Mouse (Mus musculus): ENCODE measurements at regions not wholly inside any gene's neighbourhood (a gene's known extent, or its start where the extent isn't known, plus 50 kb on each side); places are given as distances from the start of the nearest gene placed in this dataset.

GRCm38 (mm10) chr8:88862846-88863455 is 166.1 kb downstream of the Cyld start:
- Histone ChIP-seq H3K4me3 (ENCODE audit: low read depth, low read length) (no peak overlapping the region), H3K4me1 (ENCODE audit: control insufficient read depth, insufficient read depth, low read length) (no peaks in the 10 kb centered on the region), H3K27ac (ENCODE audit: low read depth, low read length) (no peak overlapping the region), H3K9ac (ENCODE audit: low read length) (no peak overlapping the region), H3K36me3 (ENCODE audit: control insufficient read depth, insufficient read depth, low read length) (no peaks in the 10 kb centered on the region), H3K9me3 (replicated peaks; ENCODE audit: control insufficient read depth, low read length) (no peaks in the 10 kb centered on the region), H3K4me2 (ENCODE audit: low read length) (no peak overlapping the region), H3K27me3 (replicated peaks; ENCODE audit: control insufficient read depth, insufficient read depth, low read length) (no peaks in the 10 kb centered on the region)
- no peak for DNase-seq (ENCODE audit: low spot score)
- no peak for ATAC-seq
- 91% methylated on average over 10 of the region's 10 CpGs for WGBS

- WGBS: 90% methylated on average over 2 of the region's 2 CpGs
- no peaks in the 10 kb centered on the region for H3K9me3 ChIP-seq (replicated peaks; ENCODE audit: control insufficient read depth, low read length)
- no peaks in the 10 kb centered on the region for H3K27me3 ChIP-seq (replicated peaks; ENCODE audit: control insufficient read depth, insufficient read depth, low read length)
- no peaks in the 10 kb centered on the region for H3K4me1 ChIP-seq (ENCODE audit: control insufficient read depth, insufficient read depth, low read length)
- H3K4me3 ChIP-seq (ENCODE audit: low read depth, low read length): no peak overlapping the region
- DNase-seq (ENCODE audit: low spot score) (no peak), ATAC-seq (no peak)
- H3K4me2 ChIP-seq (ENCODE audit: low read length): no peak overlapping the region
- no peak overlapping the region for H3K9ac ChIP-seq (ENCODE audit: low read length)
- H3K36me3 ChIP-seq (ENCODE audit: control insufficient read depth, insufficient read depth, low read length): no peaks in the 10 kb centered on the region
- no peak overlapping the region for H3K27ac ChIP-seq (ENCODE audit: low read depth, low read length)
Measured at GRCm38 (mm10) chr8:88857216-88857615, 160.4 kb downstream of the Cyld start.

- ATAC-seq (no peak), DNase-seq (ENCODE audit: low spot score) (no peak)
- Histone ChIP-seq H3K27me3 (replicated peaks; ENCODE audit: control insufficient read depth, insufficient read depth, low read length) (no peaks in the 10 kb centered on the region), H3K27ac (ENCODE audit: low read depth, low read length) (no peak overlapping the region), H3K9ac (ENCODE audit: low read length) (no peak overlapping the region), H3K4me2 (ENCODE audit: low read length) (no peak overlapping the region), H3K4me1 (ENCODE audit: control insufficient read depth, insufficient read depth, low read length) (no peaks in the 10 kb centered on the region), H3K36me3 (ENCODE audit: control insufficient read depth, insufficient read depth, low read length) (no peaks in the 10 kb centered on the region), H3K9me3 (replicated peaks; ENCODE audit: control insufficient read depth, low read length) (no peaks in the 10 kb centered on the region), H3K4me3 (ENCODE audit: low read depth, low read length) (no peak overlapping the region)
- 72% methylated on average over 8 of the region's 8 CpGs for WGBS
Measured at GRCm38 (mm10) chr8:88853200-88853599, 156.4 kb downstream of the Cyld start.

- no peak overlapping the region for H3K4me2 ChIP-seq (ENCODE audit: low read length)
- DNase-seq (ENCODE audit: low spot score) (no peak), ATAC-seq (no peak)
- H3K27ac ChIP-seq (ENCODE audit: low read depth, low read length): no peak overlapping the region
- no peak overlapping the region for H3K4me3 ChIP-seq (ENCODE audit: low read depth, low read length)
- no peaks in the 10 kb centered on the region for H3K9me3 ChIP-seq (replicated peaks; ENCODE audit: control insufficient read depth, low read length)
- H3K36me3 ChIP-seq (ENCODE audit: control insufficient read depth, insufficient read depth, low read length): no peaks in the 10 kb centered on the region
- no peak overlapping the region for H3K9ac ChIP-seq (ENCODE audit: low read length)
- H3K4me1 ChIP-seq (ENCODE audit: control insufficient read depth, insufficient read depth, low read length): no peaks in the 10 kb centered on the region; the same call in 1 of the 2 replicates
- WGBS: 72% methylated on average over 11 of the region's 11 CpGs
- H3K27me3 ChIP-seq (replicated peaks; ENCODE audit: control insufficient read depth, insufficient read depth, low read length): no peaks in the 10 kb centered on the region
Measured at GRCm38 (mm10) chr8:88845916-88846315, 149.1 kb downstream of the Cyld start.

- DNase-seq (ENCODE audit: low spot score) (peak; percentile 83), ATAC-seq (peak; percentile 67; the same call in 1 of the 2 replicates)
- no peaks in the 10 kb centered on the region for H3K9me3 ChIP-seq (replicated peaks; ENCODE audit: control insufficient read depth, low read length)
- H3K27ac ChIP-seq (ENCODE audit: low read depth, low read length): no peak overlapping the region
- H3K27me3 ChIP-seq (replicated peaks; ENCODE audit: control insufficient read depth, insufficient read depth, low read length): no peaks in the 10 kb centered on the region
- H3K4me1 ChIP-seq (ENCODE audit: control insufficient read depth, insufficient read depth, low read length): no peaks in the 10 kb centered on the region; the same call in 1 of the 2 replicates
- no peak overlapping the region for H3K4me3 ChIP-seq (ENCODE audit: low read depth, low read length)
- no peak overlapping the region for H3K9ac ChIP-seq (ENCODE audit: low read length)
- 20% methylated on average over 5 of the region's 5 CpGs for WGBS
- H3K36me3 ChIP-seq (ENCODE audit: control insufficient read depth, insufficient read depth, low read length): no peaks in the 10 kb centered on the region
- H3K4me2 ChIP-seq (ENCODE audit: low read length): no peak overlapping the region
Measured at GRCm38 (mm10) chr8:88844370-88844769, 147.5 kb downstream of the Cyld start.

GRCm38 (mm10) chr8:88842451-88842850 is 145.6 kb downstream of the Cyld start:
- DNase-seq (ENCODE audit: low spot score): no peak
- no peaks in the 10 kb centered on the region for H3K27me3 ChIP-seq (replicated peaks; ENCODE audit: control insufficient read depth, insufficient read depth, low read length)
- H3K4me2 ChIP-seq (ENCODE audit: low read length): no peak overlapping the region
- H3K9me3 ChIP-seq (replicated peaks; ENCODE audit: control insufficient read depth, low read length): no peaks in the 10 kb centered on the region
- H3K27ac ChIP-seq (ENCODE audit: low read depth, low read length): no peak overlapping the region
- no peak for ATAC-seq
- no peaks in the 10 kb centered on the region; the same call in 1 of the 2 replicates for H3K4me1 ChIP-seq (ENCODE audit: control insufficient read depth, insufficient read depth, low read length)
- H3K36me3 ChIP-seq (ENCODE audit: control insufficient read depth, insufficient read depth, low read length): no peaks in the 10 kb centered on the region
- WGBS: 79% methylated on average over 7 of the region's 7 CpGs
- no peak overlapping the region for H3K9ac ChIP-seq (ENCODE audit: low read length)
- no peak overlapping the region for H3K4me3 ChIP-seq (ENCODE audit: low read depth, low read length)

- H3K4me2 ChIP-seq (ENCODE audit: low read length): no peak overlapping the region
- no peak for ATAC-seq
- no peak overlapping the region for H3K9ac ChIP-seq (ENCODE audit: low read length)
- no peaks in the 10 kb centered on the region for H3K27me3 ChIP-seq (replicated peaks; ENCODE audit: control insufficient read depth, insufficient read depth, low read length)
- 50% methylated on average over 5 of the region's 5 CpGs for WGBS
- no peak overlapping the region for H3K27ac ChIP-seq (ENCODE audit: low read depth, low read length)
- no peaks in the 10 kb centered on the region for H3K9me3 ChIP-seq (replicated peaks; ENCODE audit: control insufficient read depth, low read length)
- no peak overlapping the region for H3K4me3 ChIP-seq (ENCODE audit: low read depth, low read length)
- DNase-seq (ENCODE audit: low spot score): no peak
- no peaks in the 10 kb centered on the region for H3K36me3 ChIP-seq (ENCODE audit: control insufficient read depth, insufficient read depth, low read length)
- H3K4me1 ChIP-seq (ENCODE audit: control insufficient read depth, insufficient read depth, low read length): no peaks in the 10 kb centered on the region; the same call in 1 of the 2 replicates
Measured at GRCm38 (mm10) chr8:88840096-88840495, 143.3 kb downstream of the Cyld start.

GRCm38 (mm10) chr8:88835756-88836291 is 139.0 kb downstream of the Cyld start:
- no peaks in the 10 kb centered on the region for H3K4me1 ChIP-seq (ENCODE audit: control insufficient read depth, insufficient read depth, low read length)
- H3K9me3 ChIP-seq (replicated peaks; ENCODE audit: control insufficient read depth, low read length): no peaks in the 10 kb centered on the region
- ATAC-seq (no peak), DNase-seq (ENCODE audit: low spot score) (peak; percentile 9)
- no peak overlapping the region for H3K9ac ChIP-seq (ENCODE audit: low read length)
- no peak overlapping the region for H3K27ac ChIP-seq (ENCODE audit: low read depth, low read length)
- no peak overlapping the region for H3K4me3 ChIP-seq (ENCODE audit: low read depth, low read length)
- 62% methylated on average over 12 of the region's 12 CpGs for WGBS
- no peak overlapping the region for H3K4me2 ChIP-seq (ENCODE audit: low read length)
- H3K36me3 ChIP-seq (ENCODE audit: control insufficient read depth, insufficient read depth, low read length): no peaks in the 10 kb centered on the region
- H3K27me3 ChIP-seq (replicated peaks; ENCODE audit: control insufficient read depth, insufficient read depth, low read length): no peaks in the 10 kb centered on the region

GRCm38 (mm10) chr8:88825816-88826215 is 129.0 kb downstream of the Cyld start:
- WGBS: 57% methylated on average over 5 of the region's 5 CpGs
- Histone ChIP-seq H3K27me3 (replicated peaks; ENCODE audit: control insufficient read depth, insufficient read depth, low read length) (no peaks in the 10 kb centered on the region), H3K4me2 (ENCODE audit: low read length) (no peak overlapping the region), H3K36me3 (ENCODE audit: control insufficient read depth, insufficient read depth, low read length) (no peaks in the 10 kb centered on the region), H3K9ac (ENCODE audit: low read length) (no peak overlapping the region), H3K9me3 (replicated peaks; ENCODE audit: control insufficient read depth, low read length) (no peaks in the 10 kb centered on the region), H3K27ac (ENCODE audit: low read depth, low read length) (no peak overlapping the region), H3K4me3 (ENCODE audit: low read depth, low read length) (no peak overlapping the region), H3K4me1 (ENCODE audit: control insufficient read depth, insufficient read depth, low read length) (no peaks in the 10 kb centered on the region)
- ATAC-seq (no peak), DNase-seq (ENCODE audit: low spot score) (no peak)
